Mouse (Mus musculus) heart, embryonic 10.5 days (tissue): Measurements from ENCODE around the gene Mogs. TPM values are rescaled to one million over a fixed set of nuclear protein-coding genes. Genes with fewer than 3 reads are reported as not detected.

Experiments
- DNase-seq: peaks from one replicate; pipeline ENCODE4 v3.0.0-alpha.2; 2017; ENCODE audit warnings: low spot score
- H3K27ac ChIP-seq: fragments of 300-500 bp; sonication (generic); 2 replicates; pipeline ENCODE4 v1.5.1; 2016; ENCODE audit warnings: mild to moderate bottlenecking
- H3K27me3 ChIP-seq: fragments of 300-500 bp; sonication (generic); 2 replicates; pipeline ENCODE4 v1.6.1; 2016; ENCODE audit warnings: mild to moderate bottlenecking; ENCODE audit not compliant: poor library complexity, insufficient read depth, severe bottlenecking
- H3K36me3 ChIP-seq: fragments of 300-500 bp; sonication (generic); 2 replicates; pipeline ENCODE4 v1.6.1; 2016; ENCODE audit warnings: mild to moderate bottlenecking, moderate library complexity
- H3K4me1 ChIP-seq: fragments of 300-500 bp; sonication (generic); 2 replicates; pipeline ENCODE4 v1.6.1; 2016; ENCODE audit warnings: mild to moderate bottlenecking
- H3K4me3 ChIP-seq: fragments of 300-500 bp; sonication (generic); 2 replicates; pipeline ENCODE4 v1.5.1; 2016; ENCODE audit warnings: mild to moderate bottlenecking, moderate library complexity
- H3K9me3 ChIP-seq: fragments of 300-500 bp; sonication (generic); 2 replicates; pipeline ENCODE4 v1.6.1; 2016; ENCODE audit warnings: mild to moderate bottlenecking, moderate library complexity
- whole genome bisulfite sequencing: fragments of 180-500 bp; shearing (Covaris S2); methylation state at CpG from one replicate; pipeline ENCODE4 v1.1.7; 2016; 5-methylcytosine and 5-hydroxymethylcytosine counted together
- polyA plus RNA-seq: library from polyadenylated mRNA; unstranded; fragments of >200 nt; fragmentation: Nextera tagmentation; extraction: Ambion mirVana; gene quantifications from 2 replicates; pipeline ENCODE4 v1.2.1, GENCODE M21; 2016

Gene Mogs
- polyA plus RNA-seq, 1 experiment from 2014 or later: 42.5 TPM

DNA sequence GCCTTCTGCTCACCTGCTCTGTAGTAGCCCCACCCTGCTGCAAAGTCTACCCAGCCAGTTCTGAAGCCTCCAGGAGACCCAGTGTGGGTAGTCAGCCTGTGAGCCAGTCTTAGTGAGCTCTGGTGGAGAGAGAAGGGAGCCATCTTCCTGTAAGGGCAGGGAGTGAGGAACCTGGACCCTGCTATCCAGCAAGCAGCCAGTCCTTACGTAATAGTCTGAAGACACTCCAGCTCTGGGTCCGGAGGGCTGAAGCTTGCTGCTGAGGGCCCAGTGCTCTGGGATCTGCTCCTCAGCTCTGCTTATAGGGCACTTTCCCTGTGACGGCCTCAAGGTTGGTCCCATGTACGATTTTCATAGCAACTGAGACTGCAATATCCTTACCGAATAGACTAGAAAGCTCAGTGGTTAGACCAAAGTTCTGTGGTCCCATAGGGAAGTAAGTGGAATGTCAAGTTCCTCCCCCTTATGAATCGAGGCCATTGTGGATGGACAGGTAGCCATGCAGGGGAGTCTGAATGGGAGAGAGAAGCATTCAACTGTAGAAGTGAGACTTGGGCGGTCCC, 19.7 kb downstream of the Mogs start, which contains the start of gene Rtkn:
Gene Rtkn, plus strand, starts transcription at position 513 of the 563 bp plus-strand sequence.
- Histone ChIP-seq H3K4me1 (peaks cover 41% of the 10 kb centered on the region), H3K27me3 (peaks cover 15% of the 10 kb centered on the region), H3K36me3 (no peaks in the 10 kb centered on the region), H3K27ac (peak within 1 kb of the TSS; percentile 99), H3K9me3 (no peaks in the 10 kb centered on the region), H3K4me3 (peak within 1 kb of the TSS; percentile 79)
- DNase-seq: no peak
- WGBS: 57% methylated on average over 7 of the region's 7 CpGs

DNA sequence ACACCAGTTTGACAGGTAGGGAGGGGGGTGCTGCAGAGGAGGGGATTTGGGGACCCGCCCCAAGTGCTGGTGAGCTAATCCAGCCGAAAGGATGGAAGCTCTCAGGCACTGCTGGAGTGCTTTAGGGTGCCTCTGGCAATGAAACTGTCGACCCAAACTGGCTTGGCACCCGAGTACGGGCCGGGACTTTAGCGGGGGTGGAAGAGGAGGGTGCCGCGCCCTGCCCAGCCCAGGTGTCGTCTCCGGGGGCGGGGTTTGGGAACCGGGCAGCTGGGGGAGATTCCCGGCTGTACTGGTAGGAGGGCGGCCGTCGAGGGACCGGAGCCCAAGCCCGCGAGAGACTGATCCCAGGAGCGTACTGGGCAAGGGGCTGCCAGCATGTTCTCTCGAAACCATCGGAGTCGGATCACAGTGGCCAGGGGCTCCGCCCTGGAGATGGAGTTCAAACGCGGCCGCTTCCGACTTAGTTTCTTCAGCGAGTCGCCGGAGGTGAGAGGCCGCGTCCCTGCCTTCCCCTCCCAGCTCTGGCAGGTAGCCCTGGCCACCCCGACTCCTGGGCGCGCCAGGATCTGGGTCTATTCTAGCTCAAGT, 20.4 kb downstream of the Mogs start:
- H3K9me3 ChIP-seq: no peaks in the 10 kb centered on the region
- peaks cover 15% of the 10 kb centered on the region for H3K27me3 ChIP-seq
- H3K4me1 ChIP-seq: peaks cover 41% of the 10 kb centered on the region
- H3K36me3 ChIP-seq: no peaks in the 10 kb centered on the region
- no peak for DNase-seq
- H3K27ac ChIP-seq: peak overlapping the region; percentile 99
- H3K4me3 ChIP-seq: peak overlapping the region; percentile 79
- WGBS: 4% methylated on average over 37 of the region's 37 CpGs

DNA sequence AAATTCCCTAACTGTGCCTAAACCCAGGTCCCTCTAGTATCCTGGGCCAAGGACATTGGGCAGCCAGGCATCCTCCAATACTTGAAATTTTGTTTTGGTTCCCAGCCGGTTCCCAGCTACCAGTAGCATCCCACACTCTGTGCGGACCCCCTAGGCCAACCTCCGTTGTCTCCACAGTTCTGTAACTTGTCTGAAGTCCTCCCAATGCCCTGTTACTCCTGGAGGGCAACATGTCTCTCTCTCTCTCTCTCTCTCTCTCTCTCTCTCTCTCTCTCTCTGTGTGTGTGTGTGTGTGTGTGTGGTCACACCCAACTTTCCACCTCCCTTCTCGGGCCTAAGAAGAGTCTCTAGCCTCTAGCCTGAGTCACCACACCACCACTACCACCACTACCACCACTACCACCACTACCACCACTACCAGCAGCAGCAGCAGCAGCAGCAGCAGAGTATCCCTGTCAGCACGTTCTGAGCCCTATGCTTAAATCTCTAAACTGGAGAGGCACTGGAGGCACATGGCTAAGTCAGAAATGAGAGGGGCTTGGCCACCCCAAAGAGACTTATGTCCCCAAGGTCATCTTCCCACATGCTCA, 21.1 kb downstream of the Mogs start:
- Histone ChIP-seq H3K27me3 (peaks cover 17% of the 10 kb centered on the region), H3K27ac (peak overlapping the region; percentile 99), H3K36me3 (no peaks in the 10 kb centered on the region), H3K9me3 (no peaks in the 10 kb centered on the region), H3K4me3 (peak overlapping the region; percentile 79), H3K4me1 (peaks cover 44% of the 10 kb centered on the region)
- no peak for DNase-seq
- 9% methylated on average over 5 of the region's 5 CpGs for WGBS

DNA sequence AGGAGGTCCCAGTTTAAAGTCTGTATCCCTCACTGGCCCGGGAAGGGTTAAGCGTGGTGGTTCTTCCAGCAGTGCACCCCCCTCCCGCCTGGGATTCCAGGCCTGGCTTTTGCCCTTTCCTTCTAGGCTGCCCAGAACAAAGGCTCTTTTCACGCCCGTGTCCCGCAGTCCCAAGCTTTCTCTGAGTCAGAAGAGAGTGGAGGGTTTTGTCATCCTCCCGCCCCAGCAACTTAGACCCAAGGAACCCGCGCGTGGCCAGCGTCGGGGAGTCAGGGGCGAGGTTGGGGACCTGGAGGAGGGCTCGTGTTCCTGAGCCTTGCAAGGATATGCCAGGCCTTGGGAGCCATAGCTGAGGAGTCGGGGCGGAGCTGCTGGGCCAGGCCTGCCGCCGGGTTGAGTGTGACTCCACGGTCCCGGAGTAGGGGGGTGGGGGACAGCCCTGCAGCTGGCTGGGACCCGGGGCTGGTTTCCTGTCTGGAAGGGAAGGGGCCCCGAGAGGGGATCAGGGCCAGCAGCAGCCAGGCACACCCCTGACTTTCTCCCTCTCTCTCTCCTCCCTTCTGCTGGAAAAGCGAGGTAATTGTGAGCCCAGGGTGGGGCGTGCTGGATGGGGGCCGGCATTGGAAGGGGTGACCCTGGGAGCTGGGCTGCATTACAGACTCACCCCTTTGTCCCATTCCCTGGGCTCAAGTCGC, 21.7 kb downstream of the Mogs start:
- Histone ChIP-seq H3K4me3 (peak overlapping the region; percentile 79), H3K27me3 (peaks cover 20% of the 10 kb centered on the region), H3K36me3 (no peaks in the 10 kb centered on the region), H3K27ac (peak overlapping the region; percentile 99), H3K4me1 (peaks cover 50% of the 10 kb centered on the region), H3K9me3 (no peaks in the 10 kb centered on the region)
- DNase-seq: peak; percentile 90
- WGBS: under 1% methylated on average over 26 of the region's 26 CpGs

DNA sequence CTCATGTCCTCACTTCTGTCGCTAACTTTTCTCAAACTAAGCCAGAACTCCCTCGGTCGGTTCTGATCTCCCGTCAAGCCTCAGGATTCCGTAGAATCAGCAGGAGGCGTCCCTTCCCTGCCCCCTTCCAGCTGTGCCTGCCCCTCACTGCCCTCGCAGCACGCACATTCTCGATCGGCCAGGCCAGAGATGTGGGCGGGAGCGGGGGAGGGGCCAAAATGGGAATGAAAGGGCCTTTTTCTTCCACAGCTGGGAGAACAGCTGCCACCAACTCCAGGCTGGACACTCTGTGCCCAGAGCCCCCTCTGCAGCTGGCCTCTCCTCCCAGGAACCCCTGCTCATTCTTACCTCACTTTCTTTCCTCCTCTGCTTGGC, 22.3 kb downstream of the Mogs start:
- H3K4me3 ChIP-seq: peak overlapping the region; percentile 79
- H3K36me3 ChIP-seq: no peaks in the 10 kb centered on the region
- H3K9me3 ChIP-seq: no peaks in the 10 kb centered on the region
- peaks cover 56% of the 10 kb centered on the region for H3K4me1 ChIP-seq
- peak overlapping the region; percentile 99 for H3K27ac ChIP-seq
- DNase-seq: peak; percentile 93
- WGBS: 0% methylated on average over 12 of the region's 12 CpGs
- peaks cover 20% of the 10 kb centered on the region for H3K27me3 ChIP-seq

DNA sequence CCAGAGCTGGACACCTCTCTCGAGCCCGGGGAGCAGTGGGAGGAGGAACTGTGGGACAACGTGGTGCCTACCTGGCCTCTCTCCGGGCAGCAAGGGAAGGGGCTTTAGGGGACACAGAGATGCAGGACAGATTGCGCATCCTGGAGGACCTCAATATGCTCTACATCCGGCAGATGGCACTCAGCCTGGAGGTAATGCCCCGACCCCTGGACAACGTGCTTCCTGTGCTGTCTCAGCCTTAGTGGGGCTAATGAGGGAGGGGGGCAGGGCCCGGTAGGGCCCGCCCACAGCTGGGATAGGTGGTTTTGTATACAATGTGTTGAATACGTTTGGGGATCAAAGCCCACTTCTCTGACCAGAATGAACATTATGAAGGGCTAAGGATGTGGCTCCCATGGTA, 22.8 kb downstream of the Mogs start:
- Histone ChIP-seq H3K4me1 (peaks cover 61% of the 10 kb centered on the region), H3K27ac (peak overlapping the region; percentile 99), H3K9me3 (no peaks in the 10 kb centered on the region), H3K4me3 (peak overlapping the region; percentile 79), H3K27me3 (peaks cover 20% of the 10 kb centered on the region), H3K36me3 (no peaks in the 10 kb centered on the region)
- WGBS: 2% methylated on average over 11 of the region's 11 CpGs
- peak; percentile 80 for DNase-seq

DNA sequence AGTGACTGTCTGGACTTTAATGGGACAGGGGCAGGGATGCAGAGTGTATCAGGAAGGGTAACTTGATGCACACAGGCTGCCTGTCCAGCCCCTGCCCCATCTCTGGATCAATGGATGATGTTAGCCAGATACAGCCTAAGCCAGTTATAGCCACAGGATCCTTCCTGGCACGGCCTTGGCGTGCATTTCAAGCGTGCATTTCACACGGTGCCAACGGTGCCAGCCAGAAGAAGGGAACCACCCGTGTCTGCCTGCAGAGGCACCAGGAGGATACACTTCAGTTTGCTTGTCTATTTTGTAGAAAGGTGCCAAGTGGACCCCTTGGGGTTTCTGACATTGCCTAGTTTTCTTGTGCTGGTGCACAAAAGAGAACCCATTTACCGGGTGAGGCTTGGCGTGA, 24.7 kb downstream of the Mogs start:
- H3K27ac ChIP-seq: no peak overlapping the region
- H3K4me1 ChIP-seq: peaks cover 63% of the 10 kb centered on the region
- H3K4me3 ChIP-seq: no peak overlapping the region
- H3K36me3 ChIP-seq: no peaks in the 10 kb centered on the region
- 93% methylated on average over 8 of the region's 8 CpGs for WGBS
- H3K27me3 ChIP-seq: peaks cover 16% of the 10 kb centered on the region
- DNase-seq: no peak
- H3K9me3 ChIP-seq: no peaks in the 10 kb centered on the region

DNA sequence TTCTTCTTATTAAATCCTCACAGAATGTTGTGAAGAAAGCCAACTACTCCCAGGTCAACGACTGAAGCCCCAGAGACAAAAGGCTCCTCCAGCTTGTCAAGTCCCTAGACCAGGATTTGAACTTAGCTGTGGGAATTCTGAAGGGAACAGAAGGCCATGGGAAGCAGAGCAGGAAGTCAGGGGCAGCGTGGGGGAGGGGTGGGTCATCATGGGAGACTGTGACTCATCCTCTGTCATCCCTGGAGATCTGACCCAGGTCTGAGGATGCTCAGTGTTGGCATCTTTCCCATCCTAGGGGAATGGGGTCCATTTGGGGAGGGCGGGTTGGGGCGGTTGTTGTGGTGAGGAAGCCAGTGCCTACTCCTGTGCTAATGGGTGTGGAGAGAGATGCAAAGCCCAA, 26.3 kb downstream of the Mogs start:
- Histone ChIP-seq H3K4me3 (peak overlapping the region; percentile 60), H3K36me3 (peaks cover 3% of the 10 kb centered on the region; the same call in 1 of the 2 replicates), H3K4me1 (peaks cover 56% of the 10 kb centered on the region), H3K27me3 (0 out of 2 replicates have a peak, but pooled peaks cover 5% of the 10 kb centered on the region), H3K27ac (peak overlapping the region; percentile 87), H3K9me3 (no peaks in the 10 kb centered on the region)
- DNase-seq: no peak
- 39% methylated on average over 4 of the region's 4 CpGs for WGBS

DNA sequence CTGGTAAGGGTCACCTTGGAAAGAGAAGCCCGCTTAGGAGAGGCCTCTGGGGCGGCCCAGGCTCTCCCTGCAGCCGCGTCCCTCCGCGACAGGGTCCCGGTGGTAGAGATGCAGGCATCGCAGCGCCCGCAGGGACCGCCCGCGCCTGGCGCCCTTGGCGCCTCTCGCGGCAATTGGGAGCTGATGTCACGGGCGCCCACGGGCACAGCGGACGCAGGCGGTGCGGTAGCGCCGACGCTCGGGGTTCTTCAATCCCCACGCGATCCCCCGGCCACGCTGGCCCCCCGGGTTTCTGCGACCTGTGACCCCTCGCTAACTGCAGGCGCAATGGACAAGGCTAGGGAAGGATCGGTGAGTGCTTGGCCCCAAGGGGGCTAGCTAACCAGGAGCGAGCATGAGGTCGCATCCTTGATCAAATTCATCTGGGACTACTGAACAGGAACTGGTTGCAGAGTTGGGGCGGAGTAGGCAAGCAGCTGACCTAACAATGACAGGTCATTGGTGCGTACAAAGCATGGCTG, 27.0 kb downstream of the Mogs start:
- Histone ChIP-seq H3K9me3 (no peaks in the 10 kb centered on the region), H3K4me1 (peaks cover 55% of the 10 kb centered on the region), H3K27ac (peak overlapping the region; percentile 87), H3K36me3 (peaks cover 10% of the 10 kb centered on the region), H3K27me3 (0 out of 2 replicates have a peak, but pooled peaks cover 5% of the 10 kb centered on the region), H3K4me3 (peak overlapping the region; percentile 60)
- no peak for DNase-seq
- 3% methylated on average over 41 of the region's 41 CpGs for WGBS

DNA sequence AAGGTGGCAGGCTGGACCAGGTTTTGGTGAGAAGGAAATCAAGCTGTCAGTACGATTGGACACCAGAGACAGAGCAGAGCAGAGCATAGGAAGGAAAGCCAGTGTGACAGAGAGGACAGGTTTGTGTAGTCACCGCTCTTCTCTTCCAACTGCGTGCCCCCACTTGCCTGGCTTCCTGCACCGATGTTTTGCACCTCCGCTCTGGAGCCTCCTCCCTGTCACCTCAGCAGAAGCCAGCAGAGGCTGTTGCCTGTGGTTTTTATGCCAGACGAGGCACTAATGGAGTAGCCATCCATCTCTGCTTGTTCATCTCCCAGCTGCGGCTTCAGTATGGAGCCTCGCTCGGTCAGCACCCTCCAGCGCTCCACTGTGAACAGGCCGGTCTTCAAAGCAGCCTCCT, 27.6 kb downstream of the Mogs start:
- Histone ChIP-seq H3K27ac (peak overlapping the region; percentile 87; the same call in 1 of the 2 replicates), H3K9me3 (no peaks in the 10 kb centered on the region), H3K4me1 (peaks cover 52% of the 10 kb centered on the region), H3K27me3 (0 out of 2 replicates have a peak, but pooled peaks cover 5% of the 10 kb centered on the region), H3K36me3 (peaks cover 16% of the 10 kb centered on the region), H3K4me3 (peak overlapping the region; percentile 60)
- WGBS: 36% methylated on average over 11 of the region's 11 CpGs
- DNase-seq: no peak

DNA sequence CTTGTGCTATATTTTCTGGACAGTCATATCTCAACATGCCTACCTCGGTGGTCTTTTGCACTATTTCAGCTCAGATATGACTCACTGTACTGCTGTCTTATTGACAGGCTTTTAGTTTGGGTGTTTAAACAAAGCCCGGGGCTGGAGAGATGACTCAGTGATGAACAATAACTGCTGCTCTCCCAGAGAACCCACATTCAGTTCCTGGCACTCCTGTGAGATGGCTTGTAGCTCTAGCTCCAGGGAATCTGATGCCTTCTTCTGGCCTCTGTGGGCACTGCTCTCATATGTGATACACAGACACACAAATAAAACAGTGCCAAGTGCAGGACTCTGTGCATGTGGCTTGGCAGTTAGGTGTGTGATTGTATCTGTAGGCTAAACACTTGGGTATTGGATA, 29.9 kb downstream of the Mogs start:
- WGBS: 55% methylated on average over 2 of the region's 2 CpGs
- H3K4me3 ChIP-seq: no peak overlapping the region
- peaks cover 36% of the 10 kb centered on the region for H3K4me1 ChIP-seq
- 0 out of 2 replicates have a peak, but pooled peaks cover 5% of the 10 kb centered on the region for H3K27me3 ChIP-seq
- DNase-seq: no peak
- peaks cover 38% of the 10 kb centered on the region for H3K36me3 ChIP-seq
- no peak overlapping the region for H3K27ac ChIP-seq
- H3K9me3 ChIP-seq: no peaks in the 10 kb centered on the region

DNA sequence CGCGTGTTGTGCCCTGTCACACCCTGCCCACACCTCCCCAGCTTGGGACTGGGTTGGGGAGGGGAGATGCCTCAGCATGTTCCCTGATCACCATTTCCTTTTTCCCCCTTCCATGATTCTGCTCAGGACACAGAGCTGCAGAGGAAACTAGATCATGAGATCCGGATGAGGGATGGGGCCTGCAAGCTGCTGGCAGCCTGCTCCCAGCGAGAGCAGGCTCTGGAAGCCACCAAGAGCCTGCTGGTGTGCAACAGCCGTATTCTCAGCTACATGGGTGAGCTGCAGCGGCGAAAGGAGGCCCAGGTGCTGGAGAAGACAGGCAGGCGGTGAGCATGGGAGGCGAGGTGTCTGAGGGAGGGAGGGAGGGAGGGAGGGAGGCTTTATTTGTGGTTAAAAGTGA, 30.5 kb downstream of the Mogs start:
- WGBS: 66% methylated on average over 9 of the region's 9 CpGs
- H3K4me3 ChIP-seq: no peak overlapping the region
- DNase-seq: no peak
- peaks cover 41% of the 10 kb centered on the region for H3K36me3 ChIP-seq
- peaks cover 40% of the 10 kb centered on the region for H3K4me1 ChIP-seq
- H3K27ac ChIP-seq: peak overlapping the region; percentile 47; the same call in 1 of the 2 replicates
- no peaks in the 10 kb centered on the region for H3K9me3 ChIP-seq
- 0 out of 2 replicates have a peak, but pooled peaks cover 5% of the 10 kb centered on the region for H3K27me3 ChIP-seq

DNA sequence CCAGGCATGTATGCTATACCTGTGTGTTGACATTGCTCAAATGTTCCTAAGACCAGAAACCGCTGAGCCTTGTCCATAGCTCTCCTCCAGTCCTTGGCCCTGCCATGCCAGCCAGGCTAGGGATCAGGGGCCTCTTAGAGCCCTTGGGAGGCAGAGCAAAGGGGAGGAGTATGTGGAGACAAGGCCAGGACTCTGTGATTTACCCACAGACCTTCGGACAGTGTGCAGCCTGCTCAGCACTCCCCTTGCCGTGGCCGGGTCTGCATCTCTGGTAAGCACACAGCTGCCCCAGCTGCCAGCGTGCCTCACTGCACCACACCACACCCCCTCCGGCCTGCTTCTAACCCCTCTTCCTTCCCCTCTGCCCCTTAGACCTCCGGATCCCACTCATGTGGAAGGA, 32.0 kb downstream of the Mogs start:
- Histone ChIP-seq H3K4me1 (peaks cover 43% of the 10 kb centered on the region), H3K4me3 (no peak overlapping the region), H3K9me3 (no peaks in the 10 kb centered on the region), H3K36me3 (peaks cover 45% of the 10 kb centered on the region), H3K27me3 (no peaks in the 10 kb centered on the region), H3K27ac (no peak overlapping the region)
- no peak for DNase-seq
- 57% methylated on average over 7 of the region's 7 CpGs for WGBS
